Mouse (Mus musculus): Measurements from ENCODE around the gene Rps16. TPM values are rescaled to one million over a fixed set of nuclear protein-coding genes. Genes with fewer than 3 reads are reported as not detected.

Gene Rps16
- polyA plus RNA-seq, 1 experiment from 2014 or later, result 955 TPM

GRCm38 (mm10) chr7:28339213-28339917 is 11.1 kb upstream of the Rps16 start:
- 66% methylated on average over 19 of the region's 19 CpGs for WGBS

GRCm38 (mm10) chr7:28341381-28341780 is 9.1 kb upstream of the Rps16 start:
- Histone ChIP-seq H3K27me3 (ENCODE audit: control insufficient read depth, insufficient read depth, low read length) (no peaks in the 10 kb centered on the region), H3K4me2 (replicated peaks; ENCODE audit: low read depth) (no peak overlapping the region), H3K9me3 (ENCODE audit: control insufficient read depth, low read length) (no peaks in the 10 kb centered on the region), H3K4me3 (ENCODE audit: low read depth, low read length) (no peak overlapping the region), H3K36me3 (ENCODE audit: control insufficient read depth, insufficient read depth, low read length) (no peaks in the 10 kb centered on the region), H3K4me1 (replicated peaks; ENCODE audit: control insufficient read depth, insufficient read depth) (no peaks in the 10 kb centered on the region), H3K27ac (replicated peaks) (no peak overlapping the region), H3K9ac (ENCODE audit: low read length) (no peak overlapping the region)
- ATAC-seq (ENCODE audit: low FRiP score, low TSS enrichment) (no peak), DNase-seq (ENCODE audit: low spot score) (no peak)
- no peak for TF ChIP-seq CTCF (IDR thresholded peaks at IDR 0.05; ENCODE audit: low read depth)
- no peak for TF ChIP-seq EP300 (optimal IDR thresholded peaks at IDR 0.05)
- WGBS, result 31% methylated on average over 7 of the region's 7 CpGs

More at GRCm38 (mm10) chr7:28339213-28339917, 11.1 kb upstream of the Rps16 start:
- no peaks in the 10 kb centered on the region for H3K4me1 ChIP-seq (replicated peaks; ENCODE audit: control insufficient read depth, insufficient read depth)
- peak overlapping the region; percentile 87 for H3K27ac ChIP-seq (replicated peaks)
- peak; percentile 57 for DNase-seq (ENCODE audit: low spot score)
- no peaks in the 10 kb centered on the region for H3K36me3 ChIP-seq (ENCODE audit: control insufficient read depth, insufficient read depth, low read length)
- peak overlapping the region; percentile 98; the same call in 1 of the 2 replicates for H3K9ac ChIP-seq (ENCODE audit: low read length)
- peak overlapping the region; percentile 88 for H3K4me3 ChIP-seq (ENCODE audit: low read depth, low read length)
- H3K27me3 ChIP-seq (ENCODE audit: control insufficient read depth, insufficient read depth, low read length), result no peaks in the 10 kb centered on the region
- TF ChIP-seq CTCF (IDR thresholded peaks at IDR 0.05; ENCODE audit: low read depth), result peak; percentile 52
- no peak for TF ChIP-seq EP300 (optimal IDR thresholded peaks at IDR 0.05)
- peak overlapping the region; percentile 49 for H3K4me2 ChIP-seq (replicated peaks; ENCODE audit: low read depth)
- H3K9me3 ChIP-seq (ENCODE audit: control insufficient read depth, low read length), result no peaks in the 10 kb centered on the region
- no peak for ATAC-seq (ENCODE audit: low FRiP score, low TSS enrichment)

GRCm38 (mm10) chr7:28344637-28345036 is 5.8 kb upstream of the Rps16 start:
- no peaks in the 10 kb centered on the region for H3K4me1 ChIP-seq (replicated peaks; ENCODE audit: control insufficient read depth, insufficient read depth)
- peak; percentile 83 for DNase-seq (ENCODE audit: low spot score)
- TF ChIP-seq CTCF (IDR thresholded peaks at IDR 0.05; ENCODE audit: low read depth) (peak; percentile 92), EP300 (optimal IDR thresholded peaks at IDR 0.05) (no peak)
- ATAC-seq (ENCODE audit: low FRiP score, low TSS enrichment), result no peak
- no peaks in the 10 kb centered on the region for H3K36me3 ChIP-seq (ENCODE audit: control insufficient read depth, insufficient read depth, low read length)
- no peak overlapping the region for H3K4me3 ChIP-seq (ENCODE audit: low read depth, low read length)
- H3K9me3 ChIP-seq (ENCODE audit: control insufficient read depth, low read length), result no peaks in the 10 kb centered on the region
- H3K9ac ChIP-seq (ENCODE audit: low read length), result no peak overlapping the region
- H3K4me2 ChIP-seq (replicated peaks; ENCODE audit: low read depth), result no peak overlapping the region
- 4% methylated on average over 4 of the region's 4 CpGs for WGBS
- no peaks in the 10 kb centered on the region for H3K27me3 ChIP-seq (ENCODE audit: control insufficient read depth, insufficient read depth, low read length)
- no peak overlapping the region for H3K27ac ChIP-seq (replicated peaks)

GRCm38 (mm10) chr7:28347746-28348145 is 2.7 kb upstream of the Rps16 start:
- Histone ChIP-seq H3K36me3 (ENCODE audit: control insufficient read depth, insufficient read depth, low read length) (no peaks in the 10 kb centered on the region), H3K9me3 (ENCODE audit: control insufficient read depth, low read length) (no peaks in the 10 kb centered on the region), H3K4me1 (replicated peaks; ENCODE audit: control insufficient read depth, insufficient read depth) (peaks cover 4% of the 10 kb centered on the region; the same call in 1 of the 2 replicates), H3K27ac (replicated peaks) (no peak overlapping the region), H3K4me3 (ENCODE audit: low read depth, low read length) (no peak overlapping the region), H3K27me3 (ENCODE audit: control insufficient read depth, insufficient read depth, low read length) (no peaks in the 10 kb centered on the region), H3K4me2 (replicated peaks; ENCODE audit: low read depth) (no peak overlapping the region), H3K9ac (ENCODE audit: low read length) (no peak overlapping the region)
- no peak for ATAC-seq (ENCODE audit: low FRiP score, low TSS enrichment)
- DNase-seq (ENCODE audit: low spot score), result no peak
- 57% methylated on average over 3 of the region's 3 CpGs for WGBS
- no peak for TF ChIP-seq EP300 (optimal IDR thresholded peaks at IDR 0.05)
- no peak for TF ChIP-seq CTCF (IDR thresholded peaks at IDR 0.05; ENCODE audit: low read depth)

GRCm38 (mm10) chr7:28348601-28349000 is 1.9 kb upstream of the Rps16 start:
- no peak for DNase-seq (ENCODE audit: low spot score)
- Histone ChIP-seq H3K9ac (ENCODE audit: low read length) (no peak overlapping the region), H3K4me3 (ENCODE audit: low read depth, low read length) (no peak overlapping the region), H3K36me3 (ENCODE audit: control insufficient read depth, insufficient read depth, low read length) (peaks cover 7% of the 10 kb centered on the region; the same call in 1 of the 2 replicates), H3K27me3 (ENCODE audit: control insufficient read depth, insufficient read depth, low read length) (no peaks in the 10 kb centered on the region), H3K4me2 (replicated peaks; ENCODE audit: low read depth) (no peak overlapping the region), H3K4me1 (replicated peaks; ENCODE audit: control insufficient read depth, insufficient read depth) (peaks cover 4% of the 10 kb centered on the region; the same call in 1 of the 2 replicates), H3K9me3 (ENCODE audit: control insufficient read depth, low read length) (no peaks in the 10 kb centered on the region), H3K27ac (replicated peaks) (no peak overlapping the region)
- WGBS, result 83% methylated on average over 7 of the region's 7 CpGs
- ATAC-seq (ENCODE audit: low FRiP score, low TSS enrichment), result no peak
- TF ChIP-seq EP300 (optimal IDR thresholded peaks at IDR 0.05), result no peak
- peak; percentile 47 for TF ChIP-seq CTCF (IDR thresholded peaks at IDR 0.05; ENCODE audit: low read depth)

GRCm38 (mm10) chr7:28351676-28352191 is 1.3 kb downstream of the Rps16 start:
- peak overlapping the region; percentile 79; the same call in 1 of the 2 replicates for H3K27ac ChIP-seq (replicated peaks)
- DNase-seq (ENCODE audit: low spot score) (no peak), ATAC-seq (ENCODE audit: low FRiP score, low TSS enrichment) (no peak)
- H3K4me2 ChIP-seq (replicated peaks; ENCODE audit: low read depth), result peak overlapping the region; percentile 81
- H3K4me1 ChIP-seq (replicated peaks; ENCODE audit: control insufficient read depth, insufficient read depth), result peaks cover 4% of the 10 kb centered on the region; the same call in 1 of the 2 replicates
- H3K36me3 ChIP-seq (ENCODE audit: control insufficient read depth, insufficient read depth, low read length), result peaks cover 7% of the 10 kb centered on the region
- H3K4me3 ChIP-seq (ENCODE audit: low read depth, low read length), result peak overlapping the region; percentile 85
- H3K9me3 ChIP-seq (ENCODE audit: control insufficient read depth, low read length), result no peaks in the 10 kb centered on the region
- H3K9ac ChIP-seq (ENCODE audit: low read length), result peak overlapping the region; percentile 94
- no peaks in the 10 kb centered on the region for H3K27me3 ChIP-seq (ENCODE audit: control insufficient read depth, insufficient read depth, low read length)
- TF ChIP-seq CTCF (IDR thresholded peaks at IDR 0.05; ENCODE audit: low read depth) (peak; percentile 9; the same call in 1 of the 2 replicates), EP300 (optimal IDR thresholded peaks at IDR 0.05) (no peak)
- 24% methylated on average over 4 of the region's 4 CpGs for WGBS
